Mouse (Mus musculus): Measurements from ENCODE around the gene Tas1r1.
A peak's percentile ranks its signal among the peaks of the same experiment; 100 is the strongest.
"Not testable (repeated sequence)": the region's sequence is repeated elsewhere in the genome, so short reads cannot be mapped to it uniquely, and the experiment has no call there.

Tas1r1 gene

GRCm38 (mm10) chr4:152043171-152043570 is 4.8 kb upstream of the Tas1r1 start:
- no peak for DNase-seq (ENCODE audit: low read depth, low spot score)

GRCm38 (mm10) chr4:152041924-152042641 is 3.7 kb upstream of the Tas1r1 start:
- no peak for DNase-seq (ENCODE audit: low read depth, low spot score)

GRCm38 (mm10) chr4:152039831-152040310 is 1.5 kb upstream of the Tas1r1 start:
- DNase-seq (ENCODE audit: low read depth, low spot score): no peak

- peak; percentile 93 for DNase-seq (ENCODE audit: low read depth, low spot score)
Observed at GRCm38 (mm10) chr4:152038985-152039830, 840 bp upstream of the Tas1r1 start, which contains the start of gene Nol9. Gene Nol9 (plus strand): TSS chr4:152039321.

GRCm38 (mm10) chr4:152036464-152036863 is 1.9 kb downstream of the Tas1r1 start:
- DNase-seq (ENCODE audit: low read depth, low spot score): not testable (repeated sequence)

GRCm38 (mm10) chr4:152032922-152033321 is 5.4 kb downstream of the Tas1r1 start:
- DNase-seq (ENCODE audit: low read depth, low spot score): no peak

- no peak for DNase-seq (ENCODE audit: low read depth, low spot score)
Observed at GRCm38 (mm10) chr4:152029997-152030396, 8.4 kb downstream of the Tas1r1 start.

- DNase-seq (ENCODE audit: low read depth, low spot score): peak; percentile 37
Observed at GRCm38 (mm10) chr4:152029087-152029486, 9.3 kb downstream of the Tas1r1 start.

- no peak for DNase-seq (ENCODE audit: low read depth, low spot score)
Observed at GRCm38 (mm10) chr4:152028456-152028855, 9.9 kb downstream of the Tas1r1 start.

- DNase-seq (ENCODE audit: low read depth, low spot score): peak; percentile 96
Observed at GRCm38 (mm10) chr4:152027524-152027923, 10.8 kb downstream of the Tas1r1 start, which contains the start of gene Zbtb48. Gene Zbtb48 (minus strand): TSS chr4:152027671.

- no peak for DNase-seq (ENCODE audit: low read depth, low spot score)
Observed at GRCm38 (mm10) chr4:152026751-152027508, 11.4 kb downstream of the Tas1r1 start.

GRCm38 (mm10) chr4:152024525-152024924 is 13.8 kb downstream of the Tas1r1 start:
- no peak for DNase-seq (ENCODE audit: low read depth, low spot score)

- no peak for DNase-seq (ENCODE audit: low read depth, low spot score)
Observed at GRCm38 (mm10) chr4:152022506-152022905, 15.9 kb downstream of the Tas1r1 start.

- DNase-seq (ENCODE audit: low read depth, low spot score): no peak
Observed at GRCm38 (mm10) chr4:152021568-152022097, 16.7 kb downstream of the Tas1r1 start.

- no peak for DNase-seq (ENCODE audit: low read depth, low spot score)
Observed at GRCm38 (mm10) chr4:152020024-152020423, 18.3 kb downstream of the Tas1r1 start.

- no peak for DNase-seq (ENCODE audit: low read depth, low spot score)
Observed at GRCm38 (mm10) chr4:152019073-152019472, 19.3 kb downstream of the Tas1r1 start.

GRCm38 (mm10) chr4:152013036-152013813 is 25.1 kb downstream of the Tas1r1 start:
- DNase-seq (ENCODE audit: low read depth, low spot score): no peak

GRCm38 (mm10) chr4:152012109-152012508 is 26.3 kb downstream of the Tas1r1 start:
- no peak for DNase-seq (ENCODE audit: low read depth, low spot score)

GRCm38 (mm10) chr4:152011171-152011760 is 27.1 kb downstream of the Tas1r1 start:
- no peak for DNase-seq (ENCODE audit: low read depth, low spot score)

- DNase-seq (ENCODE audit: low read depth, low spot score): no peak
Observed at GRCm38 (mm10) chr4:152010707-152011134, 27.6 kb downstream of the Tas1r1 start.
